Mouse (Mus musculus): Measurements from ENCODE around the gene Olfr750.

DNA sequence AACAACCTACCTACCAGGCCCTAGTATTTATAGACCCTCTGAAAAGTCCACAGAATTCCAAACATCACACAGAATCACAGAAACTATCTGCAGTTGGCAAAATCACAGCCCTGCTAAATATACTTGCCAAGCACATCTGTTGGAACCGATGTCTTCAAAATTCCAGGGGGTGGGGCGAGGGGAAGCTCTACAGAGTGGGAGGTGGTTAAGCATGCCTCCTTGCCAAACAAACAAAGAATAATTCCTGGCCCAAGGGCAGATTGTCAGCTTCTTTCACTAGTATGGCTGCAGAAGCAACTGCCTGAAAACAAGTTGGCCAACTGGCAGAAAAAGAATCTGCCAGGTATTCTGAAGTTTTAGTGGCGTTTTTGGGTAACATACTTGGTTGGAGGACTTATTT lies 57.0 kb downstream of the Olfr750 start:
- TF ChIP-seq CTCF (IDR thresholded peaks at IDR 0.05; ENCODE audit: extremely low read depth, insufficient read length, insufficient replicate concordance, low read depth, low read length) (no peak), POLR2A (IDR thresholded peaks at IDR 0.05; ENCODE audit: low read depth, low read length) (no peak)

Data from small intestine, adult 2 months (tissue).